Mouse (Mus musculus): ENCODE measurements around the gene Tdg. TPM values are rescaled to one million over a fixed set of nuclear protein-coding genes. Genes with fewer than 3 reads are reported as not detected.
A peak's percentile ranks its signal among the peaks of the same experiment; 100 is the strongest.

Gene Tdg
- polyA plus RNA-seq, 1 experiment from 2014 or later: 229 TPM

GRCm38 (mm10) chr10:82698712-82699261 is 69.2 kb downstream of the Tdg start:
- H3K27ac ChIP-seq: peak overlapping the region; percentile 87
- no peaks in the 10 kb centered on the region for H3K9me3 ChIP-seq
- peak overlapping the region; percentile 89 for H3K4me2 ChIP-seq (replicated peaks)
- H3K27me3 ChIP-seq: no peaks in the 10 kb centered on the region
- peak overlapping the region; percentile 87 for H3K9ac ChIP-seq (replicated peaks)
- H3K4me3 ChIP-seq (replicated peaks): peak overlapping the region; percentile 93
- WGBS: under 1% methylated on average over 42 of the region's 42 CpGs
- ATAC-seq: peak; percentile 95
- H3K36me3 ChIP-seq: peaks cover 8% of the 10 kb centered on the region; the same call in 1 of the 2 replicates
- peaks cover 15% of the 10 kb centered on the region for H3K4me1 ChIP-seq (replicated peaks)

- peaks cover 8% of the 10 kb centered on the region; the same call in 1 of the 2 replicates for H3K36me3 ChIP-seq
- H3K27me3 ChIP-seq: no peaks in the 10 kb centered on the region
- H3K4me1 ChIP-seq (replicated peaks): peaks cover 15% of the 10 kb centered on the region
- peak overlapping the region; percentile 87 for H3K9ac ChIP-seq (replicated peaks)
- no peaks in the 10 kb centered on the region for H3K9me3 ChIP-seq
- peak; percentile 86 for ATAC-seq
- under 1% methylated on average over 38 of the region's 59 CpGs for WGBS
- H3K27ac ChIP-seq: peak overlapping the region; percentile 87
- peak overlapping the region; percentile 89 for H3K4me2 ChIP-seq (replicated peaks)
- peak overlapping the region; percentile 93 for H3K4me3 ChIP-seq (replicated peaks)
Measured at GRCm38 (mm10) chr10:82699296-82699941, 69.8 kb downstream of the Tdg start.

Other genes starting within 250 kb of the Tdg start
- not detected in 2 replicates for gene Gm1553, start 137.2 kb upstream of the Tdg start, polyA plus RNA-seq (2015; fragmentation: Nextera tagmentation; extraction: Ambion mirVana)
- 37.4 and 39.0 TPM in 2 replicates for gene 1190007I07Rik, start 6.6 kb upstream of the Tdg start, polyA plus RNA-seq (2015; fragmentation: Nextera tagmentation; extraction: Ambion mirVana)
- gene Glt8d2, start 60.8 kb downstream of the Tdg start, polyA plus RNA-seq (2015; fragmentation: Nextera tagmentation; extraction: Ambion mirVana): 1.3 and 1.7 TPM in 2 replicates
- gene Hcfc2, start 66.3 kb downstream of the Tdg start, polyA plus RNA-seq (2015; fragmentation: Nextera tagmentation; extraction: Ambion mirVana): 45.9 and 46.2 TPM in 2 replicates
- 57.6 and 57.8 TPM in 2 replicates for gene Nfyb, start 134.3 kb downstream of the Tdg start, polyA plus RNA-seq (2015; fragmentation: Nextera tagmentation; extraction: Ambion mirVana)
- gene Txnrd1, start 204.1 kb downstream of the Tdg start, polyA plus RNA-seq (2015; fragmentation: Nextera tagmentation; extraction: Ambion mirVana): 133 and 141 TPM in 2 replicates
- 0.47 and 0.55 TPM in 2 replicates for gene Eid3, start 236.8 kb downstream of the Tdg start, polyA plus RNA-seq (2015; fragmentation: Nextera tagmentation; extraction: Ambion mirVana)

All from midbrain, embryonic 13.5 days (tissue).